Mouse (Mus musculus) layer of hippocampus, postnatal 25 days (tissue): Measurements from ENCODE around the gene Fchsd2. TPM values are rescaled to one million over a fixed set of nuclear protein-coding genes. Genes with fewer than 3 reads are reported as not detected.

Experiments used
- DNase-seq, 2 experiments: peaks; one replicate each; pipeline ENCODE4 v3.0.0; 2022; ENCODE audit warnings: mixed read lengths in 2 of 2, low spot score in 1 of 2; ENCODE audit errors: extremely low spot score in 1 of 2
- total RNA-seq, 2 experiments: library from RNA; stranded (reverse); gene quantifications; 2 replicates each; pipeline ENCODE4 v1.2.3; 2021

Gene Fchsd2
- total RNA-seq, result 10 to 100 TPM; 33.0 to 41.8 TPM

GRCm38 (mm10) chr7:101092618-101093017, at the start of gene Fchsd2:
Fchsd2 (plus strand) TSS chr7:101092863.
- no peak for DNase-seq

GRCm38 (mm10) chr7:101043846-101044541, 48.7 kb upstream of the Fchsd2 start:
- DNase-seq, result no peak

GRCm38 (mm10) chr7:101048247-101048646, 44.4 kb upstream of the Fchsd2 start:
- no peak for DNase-seq

GRCm38 (mm10) chr7:101049326-101050087, 43.2 kb upstream of the Fchsd2 start:
- no peak for DNase-seq

- DNase-seq, result no peak
Observed at GRCm38 (mm10) chr7:101050724-101051550, 41.7 kb upstream of the Fchsd2 start.

- peak; percentile 46 to 57 for DNase-seq
Observed at GRCm38 (mm10) chr7:101051551-101052221, 41.0 kb upstream of the Fchsd2 start.

- DNase-seq, result no peak
Observed at GRCm38 (mm10) chr7:101053136-101053535, 39.5 kb upstream of the Fchsd2 start.

GRCm38 (mm10) chr7:101057309-101057708, 35.4 kb upstream of the Fchsd2 start:
- DNase-seq, result no peak

GRCm38 (mm10) chr7:101059188-101059587, 33.5 kb upstream of the Fchsd2 start:
- DNase-seq, result no peak

GRCm38 (mm10) chr7:101060476-101060875, 32.2 kb upstream of the Fchsd2 start:
- no peak for DNase-seq

- DNase-seq, result peak; percentile 89 to 98
Observed at GRCm38 (mm10) chr7:101061381-101061780, 31.3 kb upstream of the Fchsd2 start.

- peak; percentile 23 to 27 for DNase-seq
Observed at GRCm38 (mm10) chr7:101062246-101062645, 30.4 kb upstream of the Fchsd2 start.

- no peak for DNase-seq
Observed at GRCm38 (mm10) chr7:101063523-101063922, 29.1 kb upstream of the Fchsd2 start.

GRCm38 (mm10) chr7:101064697-101065688, 27.7 kb upstream of the Fchsd2 start:
- DNase-seq, result no peak

GRCm38 (mm10) chr7:101066009-101066408, 26.7 kb upstream of the Fchsd2 start:
- no peak for DNase-seq

GRCm38 (mm10) chr7:101066650-101067346, 25.9 kb upstream of the Fchsd2 start:
- no peak for DNase-seq

- DNase-seq, result no peak
Observed at GRCm38 (mm10) chr7:101067521-101067920, 25.1 kb upstream of the Fchsd2 start.

GRCm38 (mm10) chr7:101069271-101069670, 23.4 kb upstream of the Fchsd2 start:
- DNase-seq, result no peak

GRCm38 (mm10) chr7:101070406-101070805, 22.3 kb upstream of the Fchsd2 start:
- no peak for DNase-seq
